Mouse (Mus musculus): ENCODE results near the gene Olfr1251. TPM values are rescaled to one million over a fixed set of nuclear protein-coding genes. Genes with fewer than 3 reads are reported as not detected.
"Not testable (repeated sequence)": the region's sequence is repeated elsewhere in the genome, so short reads cannot be mapped to it uniquely, and the experiment has no call there.

Olfr1251 gene
- not detected in 2 replicates for polyA plus RNA-seq (2011; ENCODE audit: insufficient read depth, insufficient read length, low replicate concordance, missing spikeins)

GRCm38 (mm10) chr2:89671836-89672235 is at the start of gene Olfr1251:
TSS of gene Olfr1251 (minus strand) at chr2:89671936.
- H3K4me1 ChIP-seq (ENCODE audit: control insufficient read depth, insufficient read depth, low read length): no peaks in the 10 kb centered on the region
- no peak within 1 kb of the TSS for H3K4me3 ChIP-seq (replicated peaks; ENCODE audit: control insufficient read depth, low read depth, low read length)
- TF ChIP-seq POLR2A (IDR thresholded peaks at IDR 0.05; ENCODE audit: borderline replicate concordance, control insufficient read depth, low read depth, low read length) (no peak), CTCF (IDR thresholded peaks at IDR 0.05; ENCODE audit: control insufficient read depth, insufficient read depth, low read length) (no peak)
- no peak within 1 kb of the TSS for H3K27ac ChIP-seq (ENCODE audit: control insufficient read depth, insufficient read depth, low read depth, low read length, poor library complexity)

GRCm38 (mm10) chr2:89691980-89692379 is 20.2 kb upstream of the Olfr1251 start:
- WGBS: 76% methylated on average over 6 of the region's 6 CpGs
- TF ChIP-seq POLR2A (IDR thresholded peaks at IDR 0.05; ENCODE audit: borderline replicate concordance, control insufficient read depth, low read depth, low read length) (no peak), CTCF (IDR thresholded peaks at IDR 0.05; ENCODE audit: control insufficient read depth, insufficient read depth, low read length) (no peak)

DNA sequence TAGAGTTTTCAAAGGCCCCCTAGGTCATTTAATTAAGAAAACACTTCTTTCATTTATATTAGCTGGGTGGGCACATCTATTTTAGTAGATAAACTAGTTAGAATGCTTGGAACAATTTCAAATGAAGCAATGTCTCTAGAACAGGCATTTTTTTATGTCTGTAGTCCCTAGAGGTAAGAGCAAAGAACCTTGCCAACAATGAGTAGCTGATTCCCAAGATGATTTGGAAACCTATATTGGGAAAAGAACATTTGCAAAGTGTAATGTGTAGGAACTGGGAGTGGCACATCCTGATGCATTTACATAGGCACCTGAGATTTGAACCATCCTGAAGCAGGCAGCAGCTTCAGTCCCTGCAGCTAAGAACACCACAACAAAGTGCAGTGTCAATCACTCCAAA is 10.4 kb downstream of the Olfr1251 start, which contains the start of gene Olfr1250:
TSS of gene Olfr1250 (minus strand) at position 101 of the 400 bp plus-strand sequence.
- TF ChIP-seq CTCF (IDR thresholded peaks at IDR 0.05; ENCODE audit: control insufficient read depth, insufficient read depth, low read length): no peak
- TF ChIP-seq POLR2A (IDR thresholded peaks at IDR 0.05; ENCODE audit: borderline replicate concordance, control insufficient read depth, low read depth, low read length): no peak
- Histone ChIP-seq H3K4me3 (replicated peaks; ENCODE audit: control insufficient read depth, low read depth, low read length) (no peak within 1 kb of the TSS), H3K27ac (ENCODE audit: control insufficient read depth, insufficient read depth, low read depth, low read length, poor library complexity) (no peak within 1 kb of the TSS), H3K4me1 (ENCODE audit: control insufficient read depth, insufficient read depth, low read length) (no peaks in the 10 kb centered on the region)

More at GRCm38 (mm10) chr2:89691980-89692379, 20.2 kb upstream of the Olfr1251 start:
- Histone ChIP-seq H3K27ac (ENCODE audit: control insufficient read depth, insufficient read depth, low read depth, low read length, poor library complexity) (no peak overlapping the region), H3K4me3 (replicated peaks; ENCODE audit: control insufficient read depth, low read depth, low read length) (no peak overlapping the region), H3K4me1 (ENCODE audit: control insufficient read depth, insufficient read depth, low read length) (no peaks in the 10 kb centered on the region)

DNA sequence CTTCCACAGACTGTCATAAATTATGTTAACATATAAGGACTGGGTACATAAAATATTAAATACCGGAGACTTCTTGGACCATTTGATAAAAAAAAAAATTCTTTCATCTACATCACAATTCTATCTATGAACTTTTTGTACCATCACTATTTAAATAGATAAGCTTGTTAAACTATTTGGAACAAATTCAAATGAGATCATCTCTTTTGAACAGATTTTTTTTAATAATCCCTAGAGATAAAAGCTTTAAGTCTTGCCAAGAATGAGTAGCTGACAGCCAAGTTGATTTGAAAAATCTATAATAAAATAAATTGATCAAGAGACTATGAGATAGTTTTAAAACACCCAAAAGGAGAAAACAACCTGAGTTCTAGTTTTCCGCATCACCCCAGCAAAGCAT is 36.9 kb downstream of the Olfr1251 start, which contains the start of gene Olfr1249:
TSS of gene Olfr1249 (minus strand) at position 101 of the 400 bp plus-strand sequence.
- 82% methylated on average over 2 of the region's 2 CpGs for WGBS
- no peak for TF ChIP-seq POLR2A (IDR thresholded peaks at IDR 0.05; ENCODE audit: borderline replicate concordance, control insufficient read depth, low read depth, low read length)
- Histone ChIP-seq H3K4me3 (replicated peaks; ENCODE audit: control insufficient read depth, low read depth, low read length) (no peak within 1 kb of the TSS), H3K4me1 (ENCODE audit: control insufficient read depth, insufficient read depth, low read length) (no peaks in the 10 kb centered on the region), H3K27ac (ENCODE audit: control insufficient read depth, insufficient read depth, low read depth, low read length, poor library complexity) (no peak within 1 kb of the TSS)

DNA sequence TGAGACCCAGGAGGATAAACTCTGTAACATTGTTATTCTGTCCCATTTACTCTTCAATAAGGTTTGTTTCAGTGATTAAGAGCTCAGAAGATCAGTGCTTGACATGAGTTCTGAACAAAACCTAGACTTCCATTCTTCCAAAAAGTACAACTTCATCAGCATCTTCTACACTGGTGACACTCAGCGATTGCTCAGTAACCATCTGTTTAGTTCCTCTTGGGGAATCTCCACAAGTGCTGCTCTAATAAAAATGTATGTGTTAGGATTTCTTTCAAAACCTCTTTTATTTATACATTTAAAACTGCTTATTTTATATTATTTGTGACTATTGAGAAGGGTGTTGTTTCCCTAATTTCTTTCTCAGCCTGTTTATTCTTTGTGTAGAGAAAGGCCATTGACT is 53.6 kb downstream of the Olfr1251 start, which contains the start of gene Olfr1248:
TSS of gene Olfr1248 (minus strand) at position 101 of the 400 bp plus-strand sequence.
- not testable (repeated sequence) for H3K4me3 ChIP-seq (replicated peaks; ENCODE audit: control insufficient read depth, low read depth, low read length); H3K27ac ChIP-seq (ENCODE audit: control insufficient read depth, insufficient read depth, low read depth, low read length, poor library complexity); H3K4me1 ChIP-seq (ENCODE audit: control insufficient read depth, insufficient read depth, low read length)
- WGBS: 85% methylated on average over 1 of the region's 1 CpGs

Other genes with a start within 250 kb of the Olfr1251 start
- gene Olfr1240, start 228.9 kb downstream of the Olfr1251 start, polyA plus RNA-seq (2011; ENCODE audit: insufficient read depth, insufficient read length, low replicate concordance, missing spikeins): not detected in 2 replicates
- gene Olfr1241, start 184.8 kb downstream of the Olfr1251 start, polyA plus RNA-seq (2011; ENCODE audit: insufficient read depth, insufficient read length, low replicate concordance, missing spikeins): not detected in 2 replicates
- gene Olfr1242, start 173.6 kb downstream of the Olfr1251 start, polyA plus RNA-seq (2011; ENCODE audit: insufficient read depth, insufficient read length, low replicate concordance, missing spikeins): not detected in 2 replicates
- gene Olfr1243, start 140.4 kb downstream of the Olfr1251 start, polyA plus RNA-seq (2011; ENCODE audit: insufficient read depth, insufficient read length, low replicate concordance, missing spikeins): not detected in 2 replicates
- gene Olfr1245, start 93.5 kb downstream of the Olfr1251 start, polyA plus RNA-seq (2011; ENCODE audit: insufficient read depth, insufficient read length, low replicate concordance, missing spikeins): not detected in 2 replicates
- gene Olfr1246, start 78.8 kb downstream of the Olfr1251 start, polyA plus RNA-seq (2011; ENCODE audit: insufficient read depth, insufficient read length, low replicate concordance, missing spikeins): not detected in 2 replicates
- gene Olfr1247, start 57.8 kb downstream of the Olfr1251 start, polyA plus RNA-seq (2011; ENCODE audit: insufficient read depth, insufficient read length, low replicate concordance, missing spikeins): not detected in 2 replicates
- not detected in 2 replicates for gene Olfr1248, start 53.7 kb downstream of the Olfr1251 start, polyA plus RNA-seq (2011; ENCODE audit: insufficient read depth, insufficient read length, low replicate concordance, missing spikeins)
- not detected in 2 replicates for gene Olfr1249, start 37.0 kb downstream of the Olfr1251 start, polyA plus RNA-seq (2011; ENCODE audit: insufficient read depth, insufficient read length, low replicate concordance, missing spikeins)
- 0.45 TPM in 1 of 2 replicates, not detected in the other for gene Olfr1250, start 10.5 kb downstream of the Olfr1251 start, polyA plus RNA-seq (2011; ENCODE audit: insufficient read depth, insufficient read length, low replicate concordance, missing spikeins)
- not detected in 2 replicates for gene Olfr1252, start 53.1 kb upstream of the Olfr1251 start, polyA plus RNA-seq (2011; ENCODE audit: insufficient read depth, insufficient read length, low replicate concordance, missing spikeins)
- not detected in 2 replicates for gene Olfr1253, start 85.2 kb upstream of the Olfr1251 start, polyA plus RNA-seq (2011; ENCODE audit: insufficient read depth, insufficient read length, low replicate concordance, missing spikeins)
- 0.70 TPM in 1 of 2 replicates, not detected in the other for gene Olfr1254, start 121.7 kb upstream of the Olfr1251 start, polyA plus RNA-seq (2011; ENCODE audit: insufficient read depth, insufficient read length, low replicate concordance, missing spikeins)
- gene Olfr1255, start 140.1 kb upstream of the Olfr1251 start, polyA plus RNA-seq (2011; ENCODE audit: insufficient read depth, insufficient read length, low replicate concordance, missing spikeins): not detected in 2 replicates
- gene Olfr1256, start 169.6 kb upstream of the Olfr1251 start, polyA plus RNA-seq (2011; ENCODE audit: insufficient read depth, insufficient read length, low replicate concordance, missing spikeins): not detected in 2 replicates
- not detected in 2 replicates for gene Olfr48, start 176.3 kb upstream of the Olfr1251 start, polyA plus RNA-seq (2011; ENCODE audit: insufficient read depth, insufficient read length, low replicate concordance, missing spikeins)
- not detected in 2 replicates for gene Olfr1257, start 206.5 kb upstream of the Olfr1251 start, polyA plus RNA-seq (2011; ENCODE audit: insufficient read depth, insufficient read length, low replicate concordance, missing spikeins)